Mouse (Mus musculus): ENCODE measurements around the gene Cldnd2.
"Not testable (repeated sequence)": the region's sequence is repeated elsewhere in the genome, so short reads cannot be mapped to it uniquely, and the experiment has no call there.

Gene Cldnd2

DNA sequence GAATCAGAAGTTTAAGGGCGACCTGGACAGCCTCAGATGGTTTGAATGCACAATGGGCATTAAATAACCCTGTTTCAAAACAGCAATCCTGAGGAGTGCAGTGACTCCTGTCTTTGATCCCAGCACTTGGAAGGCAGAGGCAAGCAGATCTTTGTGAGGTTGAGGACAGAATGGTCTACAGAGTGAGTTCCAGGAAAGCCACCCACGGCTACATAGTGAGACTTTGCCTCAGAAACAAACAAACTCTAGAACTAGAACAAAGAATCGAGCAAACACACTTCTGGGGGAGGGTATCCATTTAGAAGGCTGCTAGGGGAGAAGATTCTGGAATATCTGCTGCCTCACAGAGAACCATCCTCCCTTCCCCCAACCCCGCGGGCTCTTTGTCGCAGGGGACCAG, at the start of gene Cldnd2:
TSS of gene Cldnd2 (plus strand) at position 301 of the 400 bp plus-strand sequence.
- no peak for DNase-seq

DNA sequence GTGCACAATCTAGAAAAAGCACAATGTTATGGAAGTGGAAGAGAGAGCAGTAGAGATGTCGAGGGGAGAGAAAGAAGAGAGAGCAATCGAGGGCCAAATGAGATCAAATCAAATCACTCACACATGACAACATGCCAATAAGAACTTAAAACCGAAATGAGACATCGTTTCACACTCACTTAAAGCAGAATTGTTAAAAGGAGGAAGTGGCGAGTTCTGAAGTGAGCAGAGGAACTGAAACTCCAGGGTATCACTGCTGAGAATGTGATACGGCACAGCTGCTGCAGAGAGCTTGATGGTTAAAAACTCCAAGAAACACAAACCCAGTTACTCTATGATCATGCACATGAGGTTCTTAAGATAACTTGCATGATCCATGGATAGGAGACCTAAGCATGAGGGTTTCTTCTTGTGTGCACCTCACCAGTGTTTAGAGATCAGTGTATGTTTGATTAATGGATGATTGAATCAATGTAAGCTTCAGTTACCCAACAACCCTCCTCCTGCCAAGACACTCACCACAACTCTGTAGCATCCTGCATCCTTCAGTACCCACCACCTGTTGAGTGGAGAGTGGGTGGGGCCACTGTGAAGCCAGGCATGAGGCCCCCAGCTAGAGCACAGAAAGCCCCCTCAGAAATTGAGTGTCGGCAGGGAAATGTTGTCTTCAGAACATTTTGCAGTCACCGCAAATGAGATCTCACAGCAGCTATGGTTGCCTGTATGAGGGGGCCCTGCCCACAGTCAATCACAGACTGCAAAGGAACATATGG, 48.0 kb upstream of the Cldnd2 start:
- no peak for DNase-seq

DNA sequence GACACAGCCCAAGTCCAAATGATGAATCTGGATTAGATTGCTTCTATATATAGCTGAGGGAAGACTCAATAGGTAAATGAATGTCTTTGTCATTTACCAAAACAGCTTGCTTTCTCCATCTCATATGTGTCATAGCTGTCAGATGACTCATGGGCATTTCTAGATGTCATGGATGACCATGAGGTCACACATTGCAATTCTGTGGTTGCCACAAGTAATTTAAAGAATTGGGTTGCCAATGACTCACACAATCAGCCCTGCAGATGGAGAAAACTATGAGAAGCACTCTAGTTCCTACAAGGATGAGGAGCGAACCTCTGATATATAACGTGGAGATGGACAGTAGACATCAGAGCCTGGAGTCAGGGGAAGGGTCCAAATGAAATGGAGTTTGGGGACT, 41.1 kb upstream of the Cldnd2 start:
- no peak for DNase-seq

DNA sequence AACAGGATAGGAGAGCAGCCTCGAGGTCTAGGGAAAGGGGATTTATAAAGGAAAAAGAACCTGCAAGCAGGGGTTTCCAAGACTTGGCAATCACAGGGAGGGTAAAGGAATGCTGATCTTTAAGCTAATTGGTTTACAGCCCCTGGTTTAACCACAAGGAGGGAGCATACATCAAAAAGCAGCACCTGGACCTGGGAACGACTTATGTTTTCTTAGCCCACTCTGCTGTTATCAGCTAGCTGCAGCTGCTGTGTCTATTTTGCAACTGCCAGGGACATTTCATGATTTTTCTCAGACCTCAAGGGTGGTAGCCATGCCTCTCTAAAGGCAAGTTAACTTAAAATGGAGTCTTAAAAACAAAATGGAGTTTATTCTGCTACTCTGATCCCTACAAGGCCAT, 37.9 kb upstream of the Cldnd2 start:
- DNase-seq = no peak

DNA sequence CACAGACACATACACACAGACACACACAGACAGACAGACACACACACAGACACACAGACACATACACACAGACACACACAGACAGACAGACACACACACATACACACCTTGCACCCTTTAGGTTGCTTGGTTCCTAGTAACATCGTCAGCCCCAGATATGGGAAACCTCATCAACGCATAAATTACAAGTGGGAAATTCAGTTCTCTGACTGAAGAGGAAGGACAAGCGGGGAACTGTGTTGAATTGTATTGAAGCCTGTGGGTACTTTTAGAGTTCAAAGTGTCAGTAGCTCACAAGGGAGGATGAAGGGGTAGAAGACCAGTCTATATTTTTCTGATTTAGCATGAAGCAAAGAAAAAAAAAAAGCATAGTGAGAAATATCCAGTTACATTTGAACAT, 33.0 kb upstream of the Cldnd2 start:
- no peak for DNase-seq

DNA sequence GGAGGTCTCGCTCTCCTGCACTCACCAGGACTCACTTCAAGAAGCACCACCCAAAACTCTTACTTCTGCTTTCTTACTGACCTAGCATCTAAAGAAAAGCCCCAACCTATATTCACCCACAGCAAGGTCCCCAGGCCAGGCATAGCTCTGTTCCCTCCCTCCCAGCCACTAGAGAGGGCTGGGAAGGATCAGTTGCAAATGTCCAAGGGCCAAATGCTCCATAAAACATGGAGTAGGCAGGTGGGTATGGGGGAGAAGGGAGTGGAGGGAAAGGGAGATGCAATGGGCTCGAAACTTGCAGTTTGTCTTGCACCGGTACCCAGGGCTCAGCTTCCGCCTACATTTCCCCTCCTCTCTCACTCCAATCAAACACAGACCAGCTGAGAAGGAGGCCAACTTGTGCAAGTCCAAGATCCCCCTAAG, 32.4 kb upstream of the Cldnd2 start, which contains the start of gene Siglecg:
TSS of gene Siglecg (plus strand) at position 74 of the 423 bp plus-strand sequence.
- DNase-seq = no peak

DNA sequence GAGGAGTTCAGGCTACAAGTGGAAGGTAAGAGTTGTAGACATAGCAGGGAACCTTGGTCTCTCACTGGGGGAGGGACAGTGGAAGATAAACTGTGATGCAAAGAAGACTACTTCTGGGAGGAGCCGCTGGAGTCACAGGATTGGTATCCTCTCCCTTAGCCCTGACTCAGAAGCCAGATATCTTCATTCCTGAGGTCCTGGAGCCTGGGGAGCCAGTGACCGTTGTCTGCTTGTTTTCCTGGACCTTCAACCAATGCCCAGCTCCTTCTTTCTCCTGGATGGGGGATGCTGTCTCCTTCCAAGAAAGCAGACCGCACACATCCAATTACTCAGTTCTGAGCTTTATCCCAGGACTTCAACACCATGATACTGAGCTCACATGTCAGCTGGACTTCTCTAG, 31.5 kb upstream of the Cldnd2 start:
- DNase-seq = no peak

DNA sequence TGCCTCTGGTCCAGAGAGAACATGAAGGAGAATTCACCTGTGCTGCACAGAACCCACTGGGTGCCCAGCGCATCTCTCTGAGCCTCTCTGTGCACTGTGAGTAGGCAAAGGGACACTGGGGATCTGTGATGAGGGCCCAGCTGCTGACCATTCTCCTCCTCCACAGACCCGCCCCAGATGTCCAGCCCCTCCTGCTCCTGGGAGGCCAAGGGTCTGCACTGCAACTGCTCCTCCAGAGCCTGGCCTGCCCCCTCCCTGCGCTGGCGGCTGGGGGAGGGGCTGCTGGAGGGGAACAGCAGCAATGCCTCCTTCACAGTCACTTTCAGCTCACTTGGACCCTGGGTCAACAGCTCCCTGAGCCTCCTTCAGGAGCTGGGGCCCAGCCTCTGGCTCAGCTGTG, 28.9 kb upstream of the Cldnd2 start:
- not testable (repeated sequence) for DNase-seq

DNA sequence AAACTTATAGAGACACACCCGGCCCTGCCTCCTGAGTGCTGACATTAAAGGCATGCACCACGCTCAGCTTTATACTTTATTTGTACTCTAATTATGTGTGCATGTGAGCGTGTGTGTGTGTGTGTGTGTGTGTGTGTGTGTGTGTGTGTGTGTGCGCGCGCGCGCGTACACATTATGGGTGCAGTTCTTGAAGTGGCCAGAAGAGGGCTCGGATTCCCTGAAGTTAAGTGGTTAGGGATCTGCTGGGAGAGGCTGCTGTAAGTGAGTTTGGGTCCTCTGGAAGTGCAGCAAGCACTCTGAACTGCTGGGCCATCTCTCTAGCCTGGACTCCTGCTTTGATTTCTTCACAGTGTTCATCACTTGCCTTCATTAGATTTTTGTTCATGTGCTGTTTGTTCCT, 23.3 kb upstream of the Cldnd2 start:
- no peak for DNase-seq

DNA sequence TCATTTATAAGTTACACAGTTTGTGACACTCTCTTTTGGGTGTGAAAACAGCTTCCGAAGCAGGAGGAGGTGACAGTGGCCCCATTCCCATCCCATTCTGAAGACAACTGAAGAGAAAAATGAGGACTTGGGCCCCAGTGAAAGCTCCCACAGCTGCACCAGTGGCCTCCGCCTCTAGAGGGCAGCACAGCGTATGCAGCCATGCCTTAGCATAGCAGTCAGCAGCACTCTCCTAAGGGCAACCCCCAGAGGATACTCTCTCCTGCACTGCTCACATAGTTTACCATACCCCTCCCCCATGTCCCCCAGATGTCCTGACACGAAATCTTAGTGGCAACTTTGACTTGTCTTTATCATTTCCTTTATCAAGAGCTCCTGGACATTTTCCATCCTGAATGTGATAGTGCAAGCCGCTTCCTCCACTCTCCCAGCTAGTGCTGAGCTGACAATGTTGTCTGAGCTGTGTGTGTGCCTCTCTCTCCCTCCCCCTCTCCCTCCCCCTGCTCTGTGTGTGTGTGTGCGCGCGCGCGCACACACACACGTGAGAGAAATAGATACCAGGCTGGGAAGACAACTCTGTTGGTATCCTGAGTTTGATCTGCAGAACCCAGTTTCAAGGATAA, 17.5 kb upstream of the Cldnd2 start:
- DNase-seq = peak; percentile 94

DNA sequence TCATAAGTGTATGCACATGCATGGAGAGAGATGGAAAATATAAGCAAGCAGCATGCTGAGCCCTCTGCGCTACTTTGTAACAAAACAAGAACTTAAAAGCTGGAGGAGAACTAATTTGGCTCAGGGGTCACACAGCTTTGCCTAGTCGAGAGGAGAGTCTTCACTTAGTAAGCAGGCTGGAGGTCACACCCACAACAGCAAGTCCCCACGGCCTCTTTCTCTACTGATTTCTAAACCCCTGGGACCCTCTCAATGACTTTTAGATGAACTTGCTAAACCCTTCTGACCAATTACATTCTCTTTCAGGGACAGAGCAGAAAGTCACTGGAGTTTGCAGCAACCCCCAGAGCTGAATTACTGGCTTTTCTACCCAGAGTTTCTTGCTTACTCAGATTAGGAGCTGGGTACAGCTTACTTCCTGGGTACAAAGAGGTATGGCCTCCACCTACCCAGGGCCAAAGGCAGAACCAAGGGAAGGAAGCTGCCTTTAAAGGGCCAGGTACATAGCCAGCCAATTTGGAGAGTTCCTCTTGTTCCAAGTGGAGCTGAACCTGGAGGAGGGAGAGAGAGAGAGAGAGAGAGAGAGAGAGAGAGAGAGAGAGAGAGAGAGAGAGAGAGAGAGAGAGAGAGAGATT, 16.5 kb upstream of the Cldnd2 start:
- no peak for DNase-seq

DNA sequence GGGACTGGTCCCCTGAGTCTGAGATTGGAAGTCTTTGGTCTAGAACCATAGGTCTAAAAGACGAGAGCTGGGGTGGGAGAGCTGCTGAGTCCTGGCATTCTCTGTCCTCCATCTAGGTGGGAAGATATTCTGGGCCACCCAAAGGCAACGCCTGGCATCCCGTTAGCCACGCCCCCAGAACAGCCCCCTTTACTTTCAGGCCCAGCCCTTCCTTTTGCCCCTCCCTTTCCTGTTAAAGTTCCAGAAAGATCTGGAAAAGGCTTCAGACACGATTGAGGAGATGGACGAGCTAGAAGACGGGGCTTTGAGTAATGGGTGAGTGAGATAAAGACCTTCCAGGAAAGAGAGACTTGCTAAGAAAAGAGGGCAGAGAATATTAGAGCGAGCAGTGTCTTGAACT, 13.2 kb upstream of the Cldnd2 start, which contains the start of gene Lim2:
TSS of gene Lim2 (plus strand) at position 265 of the 400 bp plus-strand sequence.
- DNase-seq = no peak

DNA sequence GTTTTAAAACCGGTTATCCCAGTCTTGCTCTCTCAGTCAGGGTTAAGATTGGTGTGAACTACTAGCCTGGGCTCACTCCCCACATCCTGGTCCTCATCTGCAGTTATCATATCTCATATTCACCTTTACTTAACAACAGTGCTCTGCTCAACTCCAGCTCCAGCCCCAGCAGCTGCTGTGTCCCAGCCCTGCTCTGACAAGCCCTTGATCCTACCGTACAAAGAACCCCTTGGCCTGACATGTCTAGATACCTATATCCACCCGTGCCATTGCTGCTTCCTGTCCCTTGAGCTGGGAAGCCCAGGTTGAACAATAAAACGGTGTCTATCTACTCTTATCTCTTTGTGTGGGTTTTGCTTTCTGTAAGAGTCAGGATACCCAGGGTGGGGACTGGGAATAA, 11.1 kb upstream of the Cldnd2 start:
- no peak for DNase-seq

DNA sequence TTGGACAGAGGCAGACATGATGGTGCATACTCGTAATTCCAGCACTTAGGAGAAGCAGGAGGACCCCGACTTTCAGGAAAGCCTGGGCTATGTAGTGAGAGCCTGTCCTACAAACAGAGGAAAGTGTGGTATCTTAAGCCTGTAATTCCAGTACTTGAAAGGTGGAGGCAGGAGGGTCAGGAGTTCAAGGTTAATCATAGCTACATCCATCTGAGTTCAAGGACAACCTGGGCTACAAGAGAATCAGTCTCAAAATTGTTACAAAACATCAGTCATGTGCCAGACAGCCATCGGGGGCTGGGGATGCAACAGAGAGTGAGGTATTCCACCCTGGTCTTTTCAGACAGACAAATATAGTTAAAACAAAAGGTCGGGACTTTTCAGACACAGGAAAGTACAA, 7.7 kb upstream of the Cldnd2 start:
- no peak for DNase-seq

DNA sequence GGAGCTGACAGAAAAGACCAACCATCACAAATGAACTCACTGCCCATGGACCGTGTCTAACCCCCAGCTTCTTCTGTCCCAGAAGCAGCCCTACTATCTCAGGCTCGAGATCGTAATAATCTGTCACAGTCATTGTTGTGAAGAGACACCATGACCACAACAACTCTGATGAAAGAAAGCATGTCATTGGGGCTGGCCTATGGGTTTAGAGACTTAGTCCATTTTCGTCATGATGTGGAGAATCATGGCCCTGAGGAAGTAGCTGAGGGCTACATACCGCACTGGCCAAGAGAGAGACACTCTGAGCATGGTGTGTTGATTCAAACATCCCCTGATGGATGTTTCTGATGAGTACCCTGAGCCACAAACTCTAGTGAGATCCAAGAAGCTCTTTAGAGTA, 5.9 kb upstream of the Cldnd2 start:
- DNase-seq = no peak

DNA sequence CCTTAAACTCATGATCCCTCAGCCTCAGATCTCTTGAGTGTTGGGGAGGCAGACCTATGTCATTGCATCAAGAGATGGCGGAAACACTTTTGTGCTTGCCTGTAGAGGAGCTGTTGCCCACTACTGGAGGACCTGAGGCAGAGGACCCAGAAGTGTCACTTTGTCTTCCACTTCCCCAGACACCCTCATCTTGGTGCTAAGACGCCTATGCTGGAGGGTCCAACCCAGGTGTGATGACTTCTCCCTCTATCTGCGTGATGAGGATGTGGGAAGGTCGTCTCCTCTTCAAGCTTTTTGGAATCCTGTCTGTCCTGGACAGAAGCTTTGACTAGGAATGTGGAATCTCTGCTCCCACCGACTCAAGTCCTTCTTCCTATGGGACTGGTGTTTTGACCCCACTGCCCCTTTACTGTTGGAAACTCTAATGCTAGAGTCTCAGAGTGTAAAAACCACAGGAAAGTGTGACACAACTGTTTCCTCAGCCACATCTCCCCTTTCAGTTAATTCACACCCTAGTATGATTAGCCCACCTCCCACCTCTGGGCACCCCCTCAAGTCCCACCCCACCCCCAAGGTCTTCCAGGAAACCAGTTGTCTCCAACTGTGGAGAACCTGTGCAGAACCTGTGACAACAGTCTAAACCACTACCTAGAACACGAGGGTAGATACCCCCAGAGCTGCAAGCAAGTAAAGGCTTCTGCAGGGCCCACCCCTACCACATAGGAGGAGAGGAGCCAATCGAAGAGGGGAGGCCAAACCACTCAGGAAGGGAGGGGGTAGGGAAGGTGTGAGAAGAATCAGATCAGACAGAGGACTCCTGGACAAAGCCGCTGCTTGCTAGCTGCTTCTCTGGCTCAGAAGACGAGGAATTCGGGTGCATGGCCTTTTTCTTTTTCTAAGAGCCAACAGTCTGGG, 4.0 kb upstream of the Cldnd2 start, which contains the start of gene Nkg7:
TSS of gene Nkg7 (plus strand) at position 733 of the 915 bp plus-strand sequence.
- no peak for DNase-seq

DNA sequence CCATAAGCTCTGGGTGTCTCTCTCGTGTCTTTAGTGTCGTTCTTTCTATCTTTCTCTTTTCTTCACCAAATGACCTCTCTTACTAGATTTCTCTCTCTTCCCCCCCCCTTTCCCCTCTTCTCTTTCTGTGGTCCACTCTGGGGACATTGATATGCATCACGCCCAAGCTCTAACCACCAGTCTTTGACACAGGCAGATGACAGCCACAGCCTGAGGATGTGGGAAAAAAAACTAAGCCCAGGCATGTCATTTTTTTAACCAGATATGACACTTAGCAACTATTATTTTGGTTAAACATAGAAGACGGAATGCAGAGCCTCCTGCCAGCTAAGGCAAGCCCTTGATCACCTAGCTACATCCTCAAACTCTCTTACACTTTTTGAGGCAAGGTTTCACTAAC, 2.0 kb upstream of the Cldnd2 start:
- DNase-seq = no peak

DNA sequence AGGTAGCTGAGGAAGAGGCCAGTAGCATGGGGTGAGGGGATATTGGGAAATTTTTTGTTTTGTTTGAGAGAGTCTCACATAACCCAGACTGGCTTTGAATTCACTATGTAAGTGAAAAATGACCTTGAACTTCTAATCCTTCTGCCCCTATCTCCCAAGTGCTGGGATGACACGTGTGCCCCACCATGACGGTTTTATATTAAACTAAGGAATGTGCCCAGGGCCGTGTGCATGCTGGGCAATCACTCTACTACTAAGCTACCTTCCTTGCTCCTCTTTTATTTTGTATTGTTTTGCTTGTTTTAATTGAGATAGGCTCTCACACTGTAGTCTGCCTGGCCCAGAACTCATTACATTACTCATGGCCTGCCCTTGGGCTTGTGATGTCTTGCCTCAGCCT, 489 bp downstream of the Cldnd2 start:
- no peak for DNase-seq

DNA sequence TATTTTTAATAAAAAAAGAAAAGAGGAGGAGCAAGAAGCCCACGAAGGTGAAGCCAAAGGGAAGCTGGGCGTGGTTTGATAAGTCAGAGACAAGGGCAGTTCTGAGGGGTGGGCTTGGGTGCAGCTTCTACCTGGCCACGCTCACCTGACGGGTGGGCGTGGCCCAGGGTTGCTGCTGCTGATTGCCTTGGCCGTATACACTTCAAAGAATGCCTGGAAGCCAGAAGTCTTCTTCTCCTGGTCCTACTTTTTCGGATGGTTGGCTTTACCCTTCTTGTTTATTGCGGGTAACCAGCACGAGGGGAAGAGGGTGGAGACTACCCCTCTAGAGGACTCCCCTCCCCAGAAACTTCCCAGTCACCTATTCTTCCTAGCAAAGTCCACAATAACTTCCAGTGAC, 2.1 kb downstream of the Cldnd2 start:
- peak; percentile 40 for DNase-seq

DNA sequence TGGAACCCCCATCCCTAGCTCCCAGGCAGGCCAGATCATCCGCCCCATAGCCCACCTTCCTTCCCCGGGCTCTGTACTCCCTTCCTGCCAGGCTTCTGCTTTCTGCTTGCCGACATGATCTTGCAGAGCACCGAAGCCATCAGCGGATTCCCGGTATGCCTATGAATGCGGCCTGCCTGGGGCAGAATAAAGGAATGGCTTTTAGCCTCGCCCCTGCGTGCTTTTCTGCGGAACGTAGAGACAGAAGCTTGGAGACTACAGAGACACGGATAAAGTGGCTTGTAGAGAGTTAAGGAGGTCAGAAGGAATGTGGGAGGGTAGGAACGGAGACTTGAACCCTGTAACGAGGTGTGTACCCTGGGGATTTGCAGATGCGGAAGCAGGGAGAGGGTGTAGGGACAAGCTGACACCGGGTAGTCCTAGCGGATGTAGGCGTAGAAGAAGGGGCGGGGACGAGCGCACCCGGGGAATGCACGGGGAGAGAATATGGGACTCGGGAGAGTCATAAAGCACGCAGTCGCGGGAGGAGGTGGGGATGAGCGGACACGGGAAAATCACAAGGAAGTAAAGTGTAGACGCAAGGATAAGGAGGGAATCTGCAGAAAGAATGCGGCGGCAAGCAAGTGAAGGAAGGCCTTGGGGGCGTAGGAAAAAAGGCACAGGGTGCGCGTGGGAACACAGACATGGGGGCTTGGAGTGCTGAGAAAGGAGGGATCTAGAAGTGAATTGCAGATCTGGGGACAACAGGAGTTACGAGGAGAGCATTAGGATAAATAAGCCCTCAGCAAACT, 2.7 kb downstream of the Cldnd2 start:
- peak; percentile 91 for DNase-seq

DNA sequence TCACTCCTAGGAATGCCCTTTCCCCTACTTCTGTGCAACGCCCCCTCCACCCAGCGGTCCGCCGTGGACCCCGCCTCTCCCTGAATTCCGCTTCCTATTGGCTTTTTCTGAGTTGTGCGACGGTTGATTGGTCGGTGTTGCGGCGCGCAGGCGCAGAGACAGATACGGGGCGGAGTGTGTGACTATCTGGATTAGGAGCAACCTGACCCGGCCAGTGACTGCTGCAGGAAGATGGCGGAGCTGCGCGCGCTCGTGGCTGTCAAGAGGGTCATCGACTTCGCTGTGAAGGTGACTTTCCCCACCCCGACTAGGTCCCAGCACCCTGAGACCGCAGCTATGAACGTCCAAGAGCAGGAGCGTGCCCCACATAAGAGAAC, 3.3 kb downstream of the Cldnd2 start, which contains the start of the genes Etfb and Gm45233:
TSS of gene Etfb (plus strand) at position 167 of the 377 bp plus-strand sequence.
TSS of gene Gm45233 (plus strand) at position 212 of the 377 bp plus-strand sequence.
- peak; percentile 97 for DNase-seq

DNA sequence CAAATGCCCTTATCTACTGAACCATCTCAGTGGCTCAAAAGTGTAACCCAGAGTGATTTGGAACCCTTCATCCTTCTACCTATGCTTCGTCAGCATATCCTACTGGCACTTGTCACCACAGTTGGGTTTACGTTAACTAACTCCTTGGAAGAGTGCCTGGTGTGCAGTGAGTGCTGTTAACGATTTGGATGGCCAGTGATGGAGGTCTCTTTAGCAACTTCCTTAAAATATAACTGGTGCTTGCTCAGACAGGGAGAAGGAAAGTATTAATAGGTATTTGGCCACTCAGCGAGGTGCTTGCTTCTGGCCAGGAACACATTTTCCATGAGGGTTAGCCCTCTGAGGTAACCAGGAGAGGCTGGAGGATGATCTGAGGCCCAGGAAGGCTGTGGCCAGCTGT, 7.2 kb downstream of the Cldnd2 start:
- DNase-seq = no peak

Measured in kidney, postnatal 10 days (tissue).